Mouse (Mus musculus): Measurements from ENCODE around the gene Prkcg.

DNA sequence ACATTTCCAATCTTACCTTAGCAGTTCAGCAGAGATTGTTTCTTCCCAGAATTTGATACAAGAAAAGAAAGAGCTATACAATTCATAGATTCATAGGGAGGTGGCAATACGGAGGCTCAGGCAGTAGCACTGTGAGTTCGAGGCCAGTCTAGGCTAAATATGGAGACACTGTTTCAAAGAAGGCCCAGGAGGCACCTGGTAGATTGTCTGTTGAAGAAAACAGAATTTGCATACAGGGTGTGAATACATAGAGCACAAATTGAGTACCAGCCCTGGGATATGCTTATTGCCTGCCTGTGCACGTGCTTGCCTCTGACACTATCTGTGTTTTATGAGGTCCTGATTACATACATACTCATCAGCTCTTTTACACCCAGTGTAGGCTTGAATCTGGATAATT is 17.4 kb downstream of the Prkcg start:
- TF ChIP-seq GATA1 (IDR thresholded peaks at IDR 0.05; ENCODE audit: borderline replicate concordance, low read length) (no peak), FLI1 (IDR thresholded peaks at IDR 0.05; ENCODE audit: low read length) (no peak)
